Mouse (Mus musculus): Measurements from ENCODE around the gene Tex48. TPM values are rescaled to one million over a fixed set of nuclear protein-coding genes. Genes with fewer than 3 reads are reported as not detected.

Tex48 gene
- not detected in 2 replicates for polyA plus RNA-seq (2015; fragmentation: Nextera tagmentation; extraction: Ambion mirVana)

- Histone ChIP-seq H3K27ac (ENCODE audit: low read length) (no peak within 1 kb of the TSS), H3K4me1 (replicated peaks; ENCODE audit: control insufficient read depth, insufficient read depth, low read length) (no peaks in the 10 kb centered on the region), H3K36me3 (ENCODE audit: control insufficient read depth, insufficient read depth, low read length) (no peaks in the 10 kb centered on the region), H3K27me3 (ENCODE audit: control insufficient read depth, insufficient read depth, low read depth, low read length) (no peaks in the 10 kb centered on the region), H3K9me3 (ENCODE audit: control insufficient read depth, low read length) (no peaks in the 10 kb centered on the region), H3K4me3 (ENCODE audit: low read length) (no peak within 1 kb of the TSS), H3K9ac (ENCODE audit: low read length) (no peak within 1 kb of the TSS), H3K4me2 (ENCODE audit: low read depth, low read length) (no peak within 1 kb of the TSS)
- WGBS, result 43% methylated on average over 5 of the region's 5 CpGs
- no peak for ATAC-seq (ENCODE audit: low read depth)
Observed at GRCm38 (mm10) chr4:63622378-63622835, at the start of gene Tex48. Tex48 (minus strand) TSS chr4:63622428.

- no peaks in the 10 kb centered on the region for H3K4me1 ChIP-seq (replicated peaks; ENCODE audit: control insufficient read depth, insufficient read depth, low read length)
- no peaks in the 10 kb centered on the region for H3K9me3 ChIP-seq (ENCODE audit: control insufficient read depth, low read length)
- H3K4me2 ChIP-seq (ENCODE audit: low read depth, low read length), result no peak overlapping the region
- ATAC-seq (ENCODE audit: low read depth), result no peak
- H3K4me3 ChIP-seq (ENCODE audit: low read length), result no peak overlapping the region
- no peak overlapping the region for H3K27ac ChIP-seq (ENCODE audit: low read length)
- WGBS, result 59% methylated on average over 4 of the region's 4 CpGs
- no peaks in the 10 kb centered on the region for H3K36me3 ChIP-seq (ENCODE audit: control insufficient read depth, insufficient read depth, low read length)
- H3K9ac ChIP-seq (ENCODE audit: low read length), result no peak overlapping the region
- no peaks in the 10 kb centered on the region for H3K27me3 ChIP-seq (ENCODE audit: control insufficient read depth, insufficient read depth, low read depth, low read length)
Observed at GRCm38 (mm10) chr4:63668255-63668654, 46.0 kb upstream of the Tex48 start.

- Histone ChIP-seq H3K27me3 (ENCODE audit: control insufficient read depth, insufficient read depth, low read depth, low read length) (no peaks in the 10 kb centered on the region), H3K27ac (ENCODE audit: low read length) (no peak overlapping the region), H3K4me2 (ENCODE audit: low read depth, low read length) (no peak overlapping the region), H3K9ac (ENCODE audit: low read length) (no peak overlapping the region), H3K4me1 (replicated peaks; ENCODE audit: control insufficient read depth, insufficient read depth, low read length) (no peaks in the 10 kb centered on the region), H3K9me3 (ENCODE audit: control insufficient read depth, low read length) (no peaks in the 10 kb centered on the region), H3K4me3 (ENCODE audit: low read length) (no peak overlapping the region), H3K36me3 (ENCODE audit: control insufficient read depth, insufficient read depth, low read length) (no peaks in the 10 kb centered on the region)
- 56% methylated on average over 7 of the region's 7 CpGs for WGBS
- no peak for ATAC-seq (ENCODE audit: low read depth)
Observed at GRCm38 (mm10) chr4:63665738-63666137, 43.5 kb upstream of the Tex48 start.

GRCm38 (mm10) chr4:63663279-63663678, 41.1 kb upstream of the Tex48 start, which contains the start of gene Gm11214:
Gm11214 (minus strand) TSS chr4:63663379.
- Histone ChIP-seq H3K4me1 (replicated peaks; ENCODE audit: control insufficient read depth, insufficient read depth, low read length) (no peaks in the 10 kb centered on the region), H3K36me3 (ENCODE audit: control insufficient read depth, insufficient read depth, low read length) (no peaks in the 10 kb centered on the region), H3K27ac (ENCODE audit: low read length) (no peak within 1 kb of the TSS), H3K9me3 (ENCODE audit: control insufficient read depth, low read length) (no peaks in the 10 kb centered on the region), H3K4me3 (ENCODE audit: low read length) (no peak within 1 kb of the TSS), H3K27me3 (ENCODE audit: control insufficient read depth, insufficient read depth, low read depth, low read length) (no peaks in the 10 kb centered on the region), H3K4me2 (ENCODE audit: low read depth, low read length) (no peak within 1 kb of the TSS), H3K9ac (ENCODE audit: low read length) (no peak within 1 kb of the TSS)
- 82% methylated on average over 6 of the region's 6 CpGs for WGBS
- ATAC-seq (ENCODE audit: low read depth), result no peak

GRCm38 (mm10) chr4:63661857-63662256, 39.6 kb upstream of the Tex48 start:
- H3K4me1 ChIP-seq (replicated peaks; ENCODE audit: control insufficient read depth, insufficient read depth, low read length), result no peaks in the 10 kb centered on the region
- no peak overlapping the region for H3K4me2 ChIP-seq (ENCODE audit: low read depth, low read length)
- whole genome bisulfite sequencing, result 76% methylated on average over 1 of the region's 1 CpGs
- H3K9ac ChIP-seq (ENCODE audit: low read length), result no peak overlapping the region
- no peaks in the 10 kb centered on the region for H3K9me3 ChIP-seq (ENCODE audit: control insufficient read depth, low read length)
- H3K27ac ChIP-seq (ENCODE audit: low read length), result no peak overlapping the region
- no peaks in the 10 kb centered on the region for H3K36me3 ChIP-seq (ENCODE audit: control insufficient read depth, insufficient read depth, low read length)
- ATAC-seq (ENCODE audit: low read depth), result no peak
- H3K27me3 ChIP-seq (ENCODE audit: control insufficient read depth, insufficient read depth, low read depth, low read length), result no peaks in the 10 kb centered on the region
- H3K4me3 ChIP-seq (ENCODE audit: low read length), result no peak overlapping the region

GRCm38 (mm10) chr4:63661426-63661825, 39.2 kb upstream of the Tex48 start:
- 83% methylated on average over 1 of the region's 1 CpGs for WGBS
- Histone ChIP-seq H3K9me3 (ENCODE audit: control insufficient read depth, low read length) (no peaks in the 10 kb centered on the region), H3K27me3 (ENCODE audit: control insufficient read depth, insufficient read depth, low read depth, low read length) (no peaks in the 10 kb centered on the region), H3K4me2 (ENCODE audit: low read depth, low read length) (no peak overlapping the region), H3K4me1 (replicated peaks; ENCODE audit: control insufficient read depth, insufficient read depth, low read length) (no peaks in the 10 kb centered on the region), H3K27ac (ENCODE audit: low read length) (no peak overlapping the region), H3K9ac (ENCODE audit: low read length) (no peak overlapping the region), H3K4me3 (ENCODE audit: low read length) (no peak overlapping the region), H3K36me3 (ENCODE audit: control insufficient read depth, insufficient read depth, low read length) (no peaks in the 10 kb centered on the region)
- ATAC-seq (ENCODE audit: low read depth), result no peak

GRCm38 (mm10) chr4:63659775-63660174, 37.5 kb upstream of the Tex48 start:
- 88% methylated on average over 1 of the region's 1 CpGs for WGBS

GRCm38 (mm10) chr4:63659086-63659485, 36.9 kb upstream of the Tex48 start:
- H3K9ac ChIP-seq (ENCODE audit: low read length), result no peak overlapping the region
- H3K4me2 ChIP-seq (ENCODE audit: low read depth, low read length), result no peak overlapping the region
- no peaks in the 10 kb centered on the region for H3K9me3 ChIP-seq (ENCODE audit: control insufficient read depth, low read length)
- 33% methylated on average over 4 of the region's 4 CpGs for WGBS
- H3K27me3 ChIP-seq (ENCODE audit: control insufficient read depth, insufficient read depth, low read depth, low read length), result no peaks in the 10 kb centered on the region
- H3K27ac ChIP-seq (ENCODE audit: low read length), result no peak overlapping the region
- H3K4me1 ChIP-seq (replicated peaks; ENCODE audit: control insufficient read depth, insufficient read depth, low read length), result no peaks in the 10 kb centered on the region
- H3K36me3 ChIP-seq (ENCODE audit: control insufficient read depth, insufficient read depth, low read length), result no peaks in the 10 kb centered on the region
- H3K4me3 ChIP-seq (ENCODE audit: low read length), result no peak overlapping the region
- ATAC-seq (ENCODE audit: low read depth), result no peak

More at GRCm38 (mm10) chr4:63659775-63660174, 37.5 kb upstream of the Tex48 start:
- Histone ChIP-seq H3K4me1 (replicated peaks; ENCODE audit: control insufficient read depth, insufficient read depth, low read length) (no peaks in the 10 kb centered on the region), H3K4me3 (ENCODE audit: low read length) (no peak overlapping the region), H3K36me3 (ENCODE audit: control insufficient read depth, insufficient read depth, low read length) (no peaks in the 10 kb centered on the region), H3K27ac (ENCODE audit: low read length) (no peak overlapping the region), H3K4me2 (ENCODE audit: low read depth, low read length) (no peak overlapping the region), H3K9me3 (ENCODE audit: control insufficient read depth, low read length) (no peaks in the 10 kb centered on the region), H3K9ac (ENCODE audit: low read length) (no peak overlapping the region), H3K27me3 (ENCODE audit: control insufficient read depth, insufficient read depth, low read depth, low read length) (no peaks in the 10 kb centered on the region)
- no peak for ATAC-seq (ENCODE audit: low read depth)

GRCm38 (mm10) chr4:63654381-63654780, 32.2 kb upstream of the Tex48 start:
- Histone ChIP-seq H3K36me3 (ENCODE audit: control insufficient read depth, insufficient read depth, low read length) (no peaks in the 10 kb centered on the region), H3K4me3 (ENCODE audit: low read length) (no peak overlapping the region), H3K4me1 (replicated peaks; ENCODE audit: control insufficient read depth, insufficient read depth, low read length) (no peaks in the 10 kb centered on the region), H3K27ac (ENCODE audit: low read length) (no peak overlapping the region), H3K4me2 (ENCODE audit: low read depth, low read length) (no peak overlapping the region), H3K9me3 (ENCODE audit: control insufficient read depth, low read length) (no peaks in the 10 kb centered on the region), H3K9ac (ENCODE audit: low read length) (no peak overlapping the region), H3K27me3 (ENCODE audit: control insufficient read depth, insufficient read depth, low read depth, low read length) (no peaks in the 10 kb centered on the region)
- ATAC-seq (ENCODE audit: low read depth), result no peak
- 67% methylated on average over 1 of the region's 1 CpGs for WGBS
